Mouse (Mus musculus) ovary, postnatal 14 days (tissue): Measurements from ENCODE around the gene Sbno1.

Source experiments
- DNase-seq: peaks from one replicate; pipeline ENCODE4 v3.0.0; 2022; ENCODE audit warnings: low spot score

The Sbno1 gene

GRCm38 (mm10) chr5:124425412-124426259 is at the start of gene Sbno1:
TSS of gene Sbno1 (minus strand) at chr5:124426001.
- peak; percentile 81 for DNase-seq

GRCm38 (mm10) chr5:124470591-124471171 is 44.9 kb upstream of the Sbno1 start:
- no peak for DNase-seq

- DNase-seq = no peak
Measured at GRCm38 (mm10) chr5:124469486-124469885, 43.7 kb upstream of the Sbno1 start.

GRCm38 (mm10) chr5:124468365-124468764 is 42.6 kb upstream of the Sbno1 start:
- no peak for DNase-seq

- no peak for DNase-seq
Measured at GRCm38 (mm10) chr5:124467766-124468165, 42.0 kb upstream of the Sbno1 start.

GRCm38 (mm10) chr5:124464905-124465304 is 39.1 kb upstream of the Sbno1 start:
- DNase-seq = no peak

GRCm38 (mm10) chr5:124463462-124463861 is 37.7 kb upstream of the Sbno1 start:
- no peak for DNase-seq

- DNase-seq = no peak
Measured at GRCm38 (mm10) chr5:124462297-124463025, 36.7 kb upstream of the Sbno1 start.

GRCm38 (mm10) chr5:124460922-124461321 is 35.1 kb upstream of the Sbno1 start:
- peak; percentile 33 for DNase-seq

- DNase-seq = no peak
Measured at GRCm38 (mm10) chr5:124456762-124457161, 31.0 kb upstream of the Sbno1 start.

- no peak for DNase-seq
Measured at GRCm38 (mm10) chr5:124454082-124454419, 28.2 kb upstream of the Sbno1 start.

GRCm38 (mm10) chr5:124453339-124454081 is 27.7 kb upstream of the Sbno1 start:
- DNase-seq = no peak

GRCm38 (mm10) chr5:124452494-124453228 is 26.9 kb upstream of the Sbno1 start:
- no peak for DNase-seq

- no peak for DNase-seq
Measured at GRCm38 (mm10) chr5:124450641-124451340, 25.0 kb upstream of the Sbno1 start.

GRCm38 (mm10) chr5:124450051-124450450 is 24.2 kb upstream of the Sbno1 start:
- DNase-seq = no peak

- DNase-seq = no peak
Measured at GRCm38 (mm10) chr5:124449494-124449893, 23.7 kb upstream of the Sbno1 start.

GRCm38 (mm10) chr5:124446301-124446881 is 20.6 kb upstream of the Sbno1 start:
- DNase-seq = no peak

- no peak for DNase-seq
Measured at GRCm38 (mm10) chr5:124445621-124446293, 20.0 kb upstream of the Sbno1 start.

GRCm38 (mm10) chr5:124444661-124445561 is 19.1 kb upstream of the Sbno1 start:
- no peak for DNase-seq
